Mouse (Mus musculus) megakaryocyte-erythroid progenitor cell, adult 5-6 weeks (primary cell): Measurements from ENCODE around the gene Cbx2. TPM values are rescaled to one million over a fixed set of nuclear protein-coding genes. Genes with fewer than 3 reads are reported as not detected.

Experiments
- ATAC-seq: replicated peaks from 2 replicates; pipeline ENCODE4 v1.8.0; 2016; ENCODE audit warnings: mild to moderate bottlenecking, inconsistent platforms; ENCODE audit not compliant: severe bottlenecking, poor library complexity, low FRiP score, low TSS enrichment
- total RNA-seq, 2 experiments: library from RNA; stranded (forward) in 1 of 2; stranded (reverse) in 1 of 2; fragments of 200-1000, 215-1000 nt in 1 of 2; fragments of >200 nt in 1 of 2; fragmentation: Nextera tagmentation in 1 of 2; gene quantifications; 2 replicates each; pipeline ENCODE4 v1.2.3; 2014 to 2017

Gene Cbx2
- total RNA-seq, 2 experiments from 2014 or later, result 6.2 to 10.4 TPM

- no peak for ATAC-seq
Observed at GRCm38 (mm10) chr11:119054351-119055345, 31.9 kb downstream of the Cbx2 start.

- no peak for ATAC-seq
Observed at GRCm38 (mm10) chr11:119055571-119056131, 32.9 kb downstream of the Cbx2 start.

- ATAC-seq, result no peak
Observed at GRCm38 (mm10) chr11:119056301-119057211, 33.8 kb downstream of the Cbx2 start.

- no peak for ATAC-seq
Observed at GRCm38 (mm10) chr11:119057291-119057690, 34.5 kb downstream of the Cbx2 start.

- no peak for ATAC-seq
Observed at GRCm38 (mm10) chr11:119058041-119058995, 35.6 kb downstream of the Cbx2 start.

GRCm38 (mm10) chr11:119059256-119059655 lies 36.5 kb downstream of the Cbx2 start:
- ATAC-seq, result no peak

- no peak for ATAC-seq
Observed at GRCm38 (mm10) chr11:119066841-119067240, 44.1 kb downstream of the Cbx2 start.

- no peak for ATAC-seq
Observed at GRCm38 (mm10) chr11:119072239-119072638, 49.5 kb downstream of the Cbx2 start.

- ATAC-seq, result no peak
Observed at GRCm38 (mm10) chr11:119072986-119073385, 50.2 kb downstream of the Cbx2 start.

GRCm38 (mm10) chr11:119073876-119074433 lies 51.2 kb downstream of the Cbx2 start:
- ATAC-seq, result no peak

GRCm38 (mm10) chr11:119075805-119076204 lies 53.0 kb downstream of the Cbx2 start:
- no peak for ATAC-seq

- ATAC-seq, result no peak
Observed at GRCm38 (mm10) chr11:119077755-119078154, 55.0 kb downstream of the Cbx2 start.

- no peak for ATAC-seq
Observed at GRCm38 (mm10) chr11:119078691-119079444, 56.1 kb downstream of the Cbx2 start.

- ATAC-seq, result no peak
Observed at GRCm38 (mm10) chr11:119079445-119079837, 56.7 kb downstream of the Cbx2 start.

GRCm38 (mm10) chr11:119080461-119081147 lies 57.8 kb downstream of the Cbx2 start:
- ATAC-seq, result no peak
